Comparison of ENCODE assay signal across 13 mouse cellular contexts in genomic region chr16:92939618-92940017, GRCm38 (mm10).
A peak's percentile ranks its signal among the peaks of the same experiment; 100 is the strongest.
DNase-seq lines count a peak whose midpoint lies in the region; ATAC-seq and TF ChIP-seq lines count a peak whose summit lies in the region.
"Had no signal": no experiment of that assay in that cellular context is flagged by ENCODE, and none has a peak within 500 bp of the region (broad histone marks: within the 10 kb centered on the region; RNA-seq: fewer than 3 reads in every experiment).

No protein-coding gene starts in this region.

- H3K36me3 ChIP-seq in neural tube, embryonic 15.5 days, result no peaks in the 10 kb centered on the region
- H3K36me3 ChIP-seq in hindbrain, postnatal 0 days (ENCODE audit: insufficient read depth, low read length), result no peaks in the 10 kb centered on the region
- H3K36me3 ChIP-seq: forebrain, embryonic 15.5 days had no signal

- H3K4me2 ChIP-seq in neural tube, embryonic 15.5 days, result no peak overlapping the region
- H3K4me2 ChIP-seq in hindbrain, postnatal 0 days (ENCODE audit: low read depth, low read length), result 0 out of 2 replicates have a peak overlapping the region, but pooled peaks have one; percentile 17
- H3K4me2 ChIP-seq: forebrain, embryonic 15.5 days had no signal

- H3K4me1 ChIP-seq in neural tube, embryonic 15.5 days, result 0 out of 2 replicates have a peak, but pooled peaks cover 5% of the 10 kb centered on the region
- H3K4me1 ChIP-seq in hindbrain, postnatal 0 days (ENCODE audit: insufficient read depth, low read length), result no peaks in the 10 kb centered on the region

- no peak overlapping the region for H3K9ac ChIP-seq in neural tube, embryonic 15.5 days (replicated peaks)
- H3K9ac ChIP-seq in hindbrain, postnatal 0 days (replicated peaks; ENCODE audit: low read length), result no peak overlapping the region
- H3K9ac ChIP-seq: forebrain, embryonic 15.5 days had no signal

- 55% methylated on average over 8 of the region's 8 CpGs for WGBS in neural tube, embryonic 15.5 days
- 45% methylated on average over 8 of the region's 8 CpGs for WGBS in hindbrain, postnatal 0 days

- DNase-seq in cerebellum, postnatal 10 days, result peak; percentile 19 to 37
- DNase-seq in cerebellum, adult 9-11 months, result no peak
- peak; percentile 37 for DNase-seq in neural tube, embryonic 10.5 days (ENCODE audit: extremely low spot score, low spot score)
- peak; percentile 32 for DNase-seq in hindbrain, postnatal 0 days (ENCODE audit: low spot score)
- no peak for DNase-seq in ovary, postnatal 14 days (ENCODE audit: low spot score)
- DNase-seq in ovary, postnatal 10 days (ENCODE audit: low spot score), result no peak
- no peak for DNase-seq in thymus, postnatal 25 days
- DNase-seq: adrenal gland, postnatal 36 days; cerebellum, adult 11 months; spleen, adult 18-20 months had no signal

- H3K27me3 ChIP-seq in neural tube, embryonic 15.5 days (replicated peaks), result no peaks in the 10 kb centered on the region
- no peaks in the 10 kb centered on the region for H3K27me3 ChIP-seq in hindbrain, postnatal 0 days (ENCODE audit: insufficient read depth, low read length)
- H3K27me3 ChIP-seq: forebrain, embryonic 15.5 days had no signal

- H3K9me3 ChIP-seq in neural tube, embryonic 15.5 days (replicated peaks), result no peaks in the 10 kb centered on the region
- no peaks in the 10 kb centered on the region for H3K9me3 ChIP-seq in hindbrain, postnatal 0 days (ENCODE audit: low read length)
- H3K9me3 ChIP-seq: forebrain, embryonic 15.5 days had no signal

- H3K27ac ChIP-seq in neural tube, embryonic 15.5 days (replicated peaks), result no peak overlapping the region
- H3K27ac ChIP-seq in hindbrain, postnatal 0 days, result no peak overlapping the region
- H3K27ac ChIP-seq: forebrain, embryonic 15.5 days had no signal

- ATAC-seq in neural tube, embryonic 15.5 days (ENCODE audit: low FRiP score), result no peak
- ATAC-seq in hindbrain, postnatal 0 days, result no peak
- ATAC-seq: forebrain, embryonic 15.5 days; intestine, postnatal 0 days had no signal

- no peak for TF ChIP-seq CTCF in hindbrain, postnatal 0 days (IDR thresholded peaks at IDR 0.05; ENCODE audit: low read depth)

- no peak overlapping the region for H3K4me3 ChIP-seq in neural tube, embryonic 15.5 days (replicated peaks)
- no peak overlapping the region for H3K4me3 ChIP-seq in hindbrain, postnatal 0 days (ENCODE audit: low read length)
- H3K4me3 ChIP-seq: forebrain, embryonic 15.5 days had no signal

Comparison
In these comparisons a context has a peak if more than half of its experiments do, and no peak if none do; other contexts are left out.
1. DNase-seq: peak in cerebellum, postnatal 10 days (2 of 2), neural tube, embryonic 10.5 days (single experiment) and hindbrain, postnatal 0 days (single experiment); none in cerebellum, adult 9-11 months (single experiment), ovary, postnatal 14 days (single experiment), ovary, postnatal 10 days (single experiment) and thymus, postnatal 25 days (single experiment).